In the genomic region with DNA sequence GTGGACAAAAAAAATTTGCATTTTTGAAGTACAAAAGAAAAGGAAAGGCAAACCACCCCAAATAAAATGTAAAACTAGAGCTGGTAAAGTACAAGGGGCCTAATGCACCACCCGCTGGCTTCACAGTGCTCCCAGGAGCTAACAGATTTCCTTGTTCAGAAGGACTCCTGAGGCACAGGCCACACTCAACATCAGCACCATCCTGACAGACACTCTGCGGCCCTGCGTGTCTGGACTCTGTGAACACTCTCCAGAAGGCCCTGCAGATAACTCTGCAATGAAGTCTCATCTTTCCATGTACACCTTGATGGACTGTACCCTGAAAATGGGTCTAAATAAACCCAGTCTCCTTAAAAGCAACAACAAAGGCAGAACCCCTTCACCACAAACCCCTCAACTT, we compare ENCODE assay signal across 10 mouse cellular contexts. TPM values are rescaled to one million over a fixed set of nuclear protein-coding genes. Genes with fewer than 3 reads are reported as not detected.
DNase-seq lines count a peak whose midpoint lies in the region; ATAC-seq and TF ChIP-seq lines count a peak whose summit lies in the region.
"Had no signal": no experiment of that assay in that cellular context is flagged by ENCODE, and none has a peak within 500 bp of the region (broad histone marks: within the 10 kb centered on the region; RNA-seq: fewer than 3 reads in every experiment).

No protein-coding gene starts in this region.

- peaks cover 51% of the 10 kb centered on the region for H3K36me3 ChIP-seq in heart, embryonic 13.5 days
- peaks cover 36% of the 10 kb centered on the region for H3K36me3 ChIP-seq in midbrain, embryonic 10.5 days
- no peaks in the 10 kb centered on the region for H3K36me3 ChIP-seq in midbrain, postnatal 0 days (ENCODE audit: insufficient read depth, low read length)
- no peaks in the 10 kb centered on the region for H3K36me3 ChIP-seq in intestine, embryonic 16.5 days (ENCODE audit: control insufficient read depth, insufficient read depth, low read length)
- no peaks in the 10 kb centered on the region for H3K36me3 ChIP-seq in stomach, embryonic 15.5 days

- peak overlapping the region; percentile 38 for H3K9ac ChIP-seq in heart, embryonic 13.5 days
- no peak overlapping the region for H3K9ac ChIP-seq in midbrain, postnatal 0 days (replicated peaks; ENCODE audit: low read length, poor library complexity, severe bottlenecking)
- H3K9ac ChIP-seq in intestine, embryonic 16.5 days (ENCODE audit: low read depth, low read length), result 0 out of 2 replicates have a peak overlapping the region, but pooled peaks have one; percentile 29
- H3K9ac ChIP-seq in stomach, embryonic 15.5 days, result no peak overlapping the region

- DNase-seq in heart, adult 8-10 months (ENCODE audit: low spot score), result no peak
- DNase-seq in midbrain, embryonic 10.5 days (ENCODE audit: low spot score), result no peak
- DNase-seq in midbrain, postnatal 0 days (ENCODE audit: low spot score), result no peak
- no peak for DNase-seq in layer of hippocampus, adult 9-10 months (ENCODE audit: low spot score)
- no peak for DNase-seq in cerebellum, postnatal 4 days (ENCODE audit: low spot score in 2 of 2)
- DNase-seq: cerebellum, postnatal 14 days had no signal

- H3K9me3 ChIP-seq in heart, embryonic 13.5 days, result no peaks in the 10 kb centered on the region
- no peaks in the 10 kb centered on the region for H3K9me3 ChIP-seq in midbrain, embryonic 10.5 days (replicated peaks)
- H3K9me3 ChIP-seq in midbrain, postnatal 0 days (ENCODE audit: low read length), result no peaks in the 10 kb centered on the region
- H3K9me3 ChIP-seq in intestine, embryonic 16.5 days (ENCODE audit: control insufficient read depth, low read length), result no peaks in the 10 kb centered on the region
- H3K9me3 ChIP-seq in stomach, embryonic 15.5 days, result no peaks in the 10 kb centered on the region

- H3K4me2 ChIP-seq in heart, embryonic 13.5 days, result no peak overlapping the region
- no peak overlapping the region for H3K4me2 ChIP-seq in midbrain, postnatal 0 days (ENCODE audit: low read depth, low read length, poor library complexity, severe bottlenecking)
- H3K4me2 ChIP-seq in intestine, embryonic 16.5 days (ENCODE audit: low read depth, low read length), result no peak overlapping the region
- H3K4me2 ChIP-seq in stomach, embryonic 15.5 days, result no peak overlapping the region

- ATAC-seq in heart, embryonic 13.5 days (ENCODE audit: extremely low read depth, insufficient number of reproducible peaks, low FRiP score, low TSS enrichment), result no peak
- no peak for ATAC-seq in midbrain, postnatal 0 days (ENCODE audit: low FRiP score)
- no peak for ATAC-seq in intestine, embryonic 16.5 days
- no peak for ATAC-seq in stomach, embryonic 15.5 days (ENCODE audit: insufficient read depth, low FRiP score, low read depth)

- TF ChIP-seq CTCF in midbrain, postnatal 0 days (IDR thresholded peaks at IDR 0.05), result no peak

- peak overlapping the region; percentile 64 for H3K27ac ChIP-seq in heart, embryonic 13.5 days (replicated peaks)
- peak overlapping the region; percentile 61; the same call in 1 of the 2 replicates for H3K27ac ChIP-seq in midbrain, embryonic 10.5 days (replicated peaks)
- H3K27ac ChIP-seq in midbrain, postnatal 0 days (ENCODE audit: low read depth, low read length), result no peak overlapping the region
- peak overlapping the region; percentile 53 for H3K27ac ChIP-seq in intestine, embryonic 16.5 days (ENCODE audit: low read length)
- peak overlapping the region; percentile 21; the same call in 1 of the 2 replicates for H3K27ac ChIP-seq in stomach, embryonic 15.5 days

- 42% methylated on average over 3 of the region's 3 CpGs for WGBS in heart, embryonic 13.5 days
- WGBS in midbrain, embryonic 10.5 days, result 75% methylated on average over 3 of the region's 3 CpGs
- 73% methylated on average over 3 of the region's 3 CpGs for WGBS in midbrain, postnatal 0 days
- 78% methylated on average over 3 of the region's 3 CpGs for WGBS in intestine, embryonic 16.5 days
- WGBS in stomach, embryonic 15.5 days, result 59% methylated on average over 3 of the region's 3 CpGs

- H3K4me1 ChIP-seq in heart, embryonic 13.5 days, result peaks cover 69% of the 10 kb centered on the region
- peaks cover 28% of the 10 kb centered on the region for H3K4me1 ChIP-seq in midbrain, embryonic 10.5 days
- peaks cover 13% of the 10 kb centered on the region for H3K4me1 ChIP-seq in midbrain, postnatal 0 days (ENCODE audit: insufficient read depth, low read length)
- H3K4me1 ChIP-seq in intestine, embryonic 16.5 days (ENCODE audit: control insufficient read depth, insufficient read depth, low read length), result peaks cover 41% of the 10 kb centered on the region
- H3K4me1 ChIP-seq in stomach, embryonic 15.5 days, result peaks cover 20% of the 10 kb centered on the region

- H3K27me3 ChIP-seq in heart, embryonic 13.5 days (replicated peaks), result no peaks in the 10 kb centered on the region
- no peaks in the 10 kb centered on the region for H3K27me3 ChIP-seq in midbrain, embryonic 10.5 days (ENCODE audit: low read depth, poor library complexity, severe bottlenecking)
- H3K27me3 ChIP-seq in midbrain, postnatal 0 days (ENCODE audit: insufficient read depth, low read length), result no peaks in the 10 kb centered on the region
- H3K27me3 ChIP-seq in intestine, embryonic 16.5 days (replicated peaks; ENCODE audit: control insufficient read depth, insufficient read depth, low read length), result no peaks in the 10 kb centered on the region
- H3K27me3 ChIP-seq in stomach, embryonic 15.5 days (replicated peaks), result no peaks in the 10 kb centered on the region
- H3K27me3 ChIP-seq: CH12.LX had no signal

- no peak overlapping the region for H3K4me3 ChIP-seq in heart, embryonic 13.5 days
- H3K4me3 ChIP-seq in midbrain, embryonic 10.5 days, result no peak overlapping the region
- H3K4me3 ChIP-seq in midbrain, postnatal 0 days (ENCODE audit: low read depth, low read length), result no peak overlapping the region
- H3K4me3 ChIP-seq in intestine, embryonic 16.5 days (ENCODE audit: low read length), result no peak overlapping the region
- no peak overlapping the region for H3K4me3 ChIP-seq in stomach, embryonic 15.5 days (replicated peaks)

RNA-seq across cellular contexts. Expression of a gene that starts 22.5 kb away (rescaled TPM):
- 170 and 197 TPM in 2 replicates for polyA plus RNA-seq in heart, embryonic 13.5 days (2015; fragmentation: Nextera tagmentation; extraction: Ambion mirVana)
- 100 to 1,000 TPM; 205 to 238 (median 230) TPM for total RNA-seq in heart, adult 8-10 months (2022)
- polyA plus RNA-seq in midbrain, embryonic 10.5 days (2016; fragmentation: Nextera tagmentation; extraction: Ambion mirVana), result 72.8 and 82.8 TPM in 2 replicates
- 26.4 and 29.0 TPM in 2 replicates for total RNA-seq in midbrain, postnatal 0 days (2014; rRNA removed)
- polyA plus RNA-seq in midbrain, postnatal 0 days (2015; fragmentation: Nextera tagmentation; extraction: Ambion mirVana), result 66.7 and 70.0 TPM in 2 replicates
- polyA plus RNA-seq in intestine, embryonic 16.5 days (2015; fragmentation: Nextera tagmentation; extraction: Ambion mirVana), result 142 and 152 TPM in 2 replicates
- 195 and 200 TPM in 2 replicates for polyA plus RNA-seq in stomach, embryonic 15.5 days (2015; fragmentation: Nextera tagmentation; extraction: Ambion mirVana)
- total RNA-seq: CH12.LX had no signal

Comparison
In these comparisons a context has a peak if more than half of its experiments do, and no peak if none do; other contexts are left out.
1. H3K9ac ChIP-seq: peak in heart, embryonic 13.5 days (single experiment) and intestine, embryonic 16.5 days (single experiment); none in midbrain, postnatal 0 days (single experiment) and stomach, embryonic 15.5 days (single experiment).